Mouse (Mus musculus) left cerebral cortex, adult 8-10 months (tissue): ENCODE measurements at regions not wholly inside any gene's neighbourhood (a gene's known extent, or its start where the extent isn't known, plus 50 kb on each side); places are given as distances from the start of the nearest gene placed in this dataset.
A peak's percentile ranks its signal among the peaks of the same experiment; 100 is the strongest.

Experiments
- DNase-seq, 2 experiments: peaks; one replicate each; pipeline ENCODE4 v3.0.0; 2022; ENCODE audit warnings: low spot score in 2 of 2

DNA sequence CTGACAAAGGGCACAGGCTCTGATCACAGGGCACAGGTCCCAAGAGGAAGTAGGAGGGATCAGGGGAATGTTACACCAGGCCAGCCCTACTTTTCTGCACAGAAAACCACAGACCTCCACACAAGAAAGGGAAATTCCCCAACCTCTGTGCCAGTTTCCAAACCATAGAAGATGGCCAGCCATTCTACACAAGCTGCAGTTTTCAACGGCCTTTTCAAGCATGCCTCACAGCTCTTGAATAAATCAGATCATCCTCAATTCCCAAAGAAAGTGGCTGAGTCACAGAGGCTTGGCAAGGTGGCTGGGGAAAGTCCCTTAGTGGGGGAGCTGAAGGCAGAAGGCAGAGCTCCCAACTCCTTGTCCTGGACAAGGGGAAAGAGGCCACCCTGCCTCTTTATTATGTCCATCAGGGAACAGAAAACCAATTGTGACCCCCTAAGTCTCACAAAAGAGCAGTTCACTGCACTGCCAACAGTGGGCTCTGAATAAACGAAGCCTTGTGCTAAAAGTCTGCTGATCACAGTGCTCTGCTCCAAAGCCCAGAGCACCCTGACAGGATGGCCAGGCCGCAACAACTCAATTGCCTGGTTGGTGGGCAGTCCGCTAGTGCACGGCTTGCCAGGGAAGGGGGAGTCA is 120.0 kb upstream of the Cd180 start:
- peak in 1 of 2 experiments; percentile 81 for DNase-seq

- DNase-seq, result no peak
Measured at GRCm38 (mm10) chr13:102576871-102577662, 116.3 kb upstream of the Cd180 start.

DNA sequence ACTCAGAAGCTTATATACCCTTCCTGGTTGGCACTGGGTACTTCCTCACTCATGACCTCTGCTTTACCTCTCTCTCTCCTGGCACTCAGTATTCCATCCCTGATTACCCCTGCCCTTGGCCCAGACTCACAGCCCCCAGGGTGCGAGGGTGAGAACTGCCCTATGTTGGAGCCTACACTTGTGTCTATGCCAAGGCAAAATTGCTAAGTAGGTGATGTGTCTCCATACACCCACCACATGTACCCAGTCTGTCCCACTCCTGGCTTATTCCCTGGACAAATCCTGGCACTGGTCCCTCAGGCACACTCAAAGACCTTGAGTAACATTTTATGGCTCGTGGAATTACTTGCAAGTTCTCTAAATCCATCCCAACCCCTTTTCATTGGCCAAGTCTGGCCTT is 114.5 kb upstream of the Cd180 start:
- no peak for DNase-seq

DNA sequence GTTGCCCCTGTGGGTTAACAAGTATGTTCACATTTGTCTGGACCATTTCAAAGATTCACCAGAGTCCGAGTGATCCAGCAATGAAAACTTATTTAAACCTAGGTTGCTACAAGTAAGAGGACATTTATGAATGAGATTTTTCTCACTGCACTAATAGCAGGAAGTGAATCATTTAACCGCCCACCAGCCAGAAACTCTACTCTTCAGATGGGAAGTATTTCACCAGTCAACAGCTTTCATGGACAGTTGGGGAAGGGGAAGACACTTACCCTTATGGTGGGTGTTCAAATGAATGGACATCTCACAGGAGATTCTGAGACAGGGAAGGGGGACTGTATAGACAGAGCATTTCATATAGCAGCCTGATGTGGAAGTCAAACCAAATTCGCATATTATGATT is 113.7 kb upstream of the Cd180 start:
- DNase-seq, result no peak

- no peak for DNase-seq
Measured at GRCm38 (mm10) chr13:102583984-102584645, 109.2 kb upstream of the Cd180 start.

- no peak for DNase-seq
Measured at GRCm38 (mm10) chr13:102586215-102586614, 107.1 kb upstream of the Cd180 start.

- peak in 1 of 2 experiments; percentile 32 for DNase-seq
Measured at GRCm38 (mm10) chr13:102589680-102590435, 103.5 kb upstream of the Cd180 start.

DNA sequence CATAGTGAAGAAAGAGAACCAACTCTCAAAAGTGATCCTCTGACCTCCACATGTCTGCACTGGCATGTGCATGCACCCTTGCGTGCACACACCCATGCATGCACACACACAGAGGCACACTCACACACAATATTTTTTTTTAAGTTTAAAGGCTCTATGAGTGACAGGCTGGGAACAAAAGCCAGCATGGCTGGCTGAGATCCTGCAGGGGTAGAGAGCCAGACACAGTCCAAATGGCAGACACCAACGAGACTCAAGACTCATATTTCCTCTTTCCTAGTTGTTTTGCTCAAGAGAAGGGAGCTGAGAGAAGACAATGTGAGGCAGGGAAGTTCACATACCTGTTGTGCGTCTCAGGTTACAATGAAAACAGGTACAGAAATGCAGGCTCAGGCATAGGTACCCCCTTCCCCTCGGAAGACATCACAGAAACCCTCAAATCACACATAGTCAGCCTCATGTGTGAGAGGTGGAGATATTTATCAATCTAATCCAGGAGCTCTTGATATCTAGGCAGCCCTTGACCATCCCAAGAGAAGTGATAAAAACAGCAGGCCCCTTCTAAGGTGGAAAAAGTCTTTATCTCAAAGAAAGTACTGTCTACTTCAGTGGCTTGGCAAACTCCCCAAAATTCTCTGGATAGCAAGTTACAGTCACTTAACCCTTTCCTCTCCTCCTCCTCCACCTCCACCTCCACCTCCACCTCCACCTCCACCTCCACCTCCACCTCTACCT is 101.4 kb upstream of the Cd180 start:
- no peak for DNase-seq

- peak in 1 of 2 experiments; percentile 41 for DNase-seq
Measured at GRCm38 (mm10) chr13:102593405-102594200, 99.8 kb upstream of the Cd180 start.

DNA sequence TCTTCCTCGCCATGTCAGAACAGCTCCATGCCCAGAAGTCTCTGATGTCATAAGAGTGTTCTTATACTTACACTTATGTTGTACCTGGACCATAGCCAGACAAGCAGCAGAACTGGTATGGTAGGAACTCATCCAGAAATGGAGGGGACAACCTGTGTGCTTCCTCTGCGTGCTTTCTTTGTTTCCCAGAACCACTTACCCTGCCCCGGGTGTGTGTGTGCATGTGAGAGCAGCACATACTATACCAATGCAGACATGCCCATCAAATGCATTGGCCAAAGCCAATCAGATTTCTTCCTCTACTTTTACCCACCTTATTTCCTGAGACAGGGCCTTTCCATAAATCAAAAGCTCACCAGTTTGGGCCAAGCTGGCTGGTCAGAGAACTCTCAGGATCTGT is 99.2 kb upstream of the Cd180 start:
- no peak for DNase-seq

- peak in 1 of 2 experiments; percentile 62 for DNase-seq
Measured at GRCm38 (mm10) chr13:102595602-102596001, 97.8 kb upstream of the Cd180 start.

DNA sequence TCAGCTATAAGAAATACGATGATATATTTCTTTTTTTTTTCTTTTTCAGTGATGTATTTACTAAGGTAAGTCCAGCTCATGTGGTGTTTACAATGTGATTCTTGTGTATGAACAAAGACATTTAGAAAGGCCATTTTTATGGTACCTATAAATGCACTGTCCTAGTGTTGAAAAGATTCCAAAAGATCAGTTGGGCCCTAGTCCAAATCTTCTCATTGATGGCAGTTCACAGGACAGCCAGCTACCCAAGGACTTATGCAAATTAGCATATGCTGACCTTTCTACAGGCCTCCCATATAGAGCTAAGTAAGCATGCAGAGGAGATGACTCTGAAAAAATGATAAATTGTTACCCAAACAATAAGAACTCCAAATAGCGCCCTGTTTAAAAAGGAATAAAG is 97.3 kb upstream of the Cd180 start:
- DNase-seq, result no peak

DNA sequence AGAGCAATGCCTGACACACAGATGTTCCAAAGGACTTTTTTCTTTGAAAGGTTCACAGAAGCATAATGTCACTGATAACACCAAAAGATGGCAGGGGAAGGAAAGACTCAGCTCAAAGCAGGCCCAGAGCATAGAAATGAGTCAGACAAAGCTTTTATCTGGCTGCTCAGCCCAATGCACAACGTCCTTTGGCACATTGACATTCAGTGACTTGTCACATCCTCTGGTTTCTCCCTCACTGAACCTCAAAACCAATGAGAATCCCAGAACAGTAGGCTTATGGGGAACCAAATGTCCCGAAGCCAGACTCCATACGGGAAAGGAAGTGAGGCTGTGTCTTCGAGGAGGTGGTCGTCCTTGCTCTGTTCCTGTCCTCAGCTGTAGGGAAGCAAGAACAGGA is 95.2 kb upstream of the Cd180 start:
- no peak for DNase-seq

DNA sequence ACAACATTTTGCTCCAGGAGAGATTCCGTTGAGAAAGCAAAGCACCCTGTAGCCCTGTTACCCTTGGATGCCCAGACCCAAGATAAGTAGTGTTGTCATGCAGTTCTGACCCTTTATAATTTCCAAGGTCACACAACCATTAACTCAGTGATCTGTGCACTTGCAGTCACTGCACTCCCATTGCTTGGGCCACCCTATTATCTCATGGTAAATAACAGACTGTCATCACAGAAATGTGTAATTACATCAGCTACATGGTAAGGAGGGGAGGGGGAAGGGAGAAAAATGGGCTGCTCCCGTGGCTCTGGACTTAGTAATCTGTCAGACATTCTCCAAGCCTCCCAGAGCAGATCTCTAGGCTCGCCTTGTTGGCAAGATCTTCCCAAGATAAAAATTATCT is 93.8 kb upstream of the Cd180 start:
- DNase-seq, result no peak

- DNase-seq, result peak in 1 of 2 experiments; percentile 60
Measured at GRCm38 (mm10) chr13:102600026-102600425, 93.3 kb upstream of the Cd180 start.

GRCm38 (mm10) chr13:102624461-102624860 is 68.9 kb upstream of the Cd180 start:
- no peak for DNase-seq

GRCm38 (mm10) chr13:102625171-102625835 is 68.1 kb upstream of the Cd180 start:
- peak in 1 of 2 experiments; percentile 29 for DNase-seq

- no peak for DNase-seq
Measured at GRCm38 (mm10) chr13:102625836-102626340, 67.5 kb upstream of the Cd180 start.

DNA sequence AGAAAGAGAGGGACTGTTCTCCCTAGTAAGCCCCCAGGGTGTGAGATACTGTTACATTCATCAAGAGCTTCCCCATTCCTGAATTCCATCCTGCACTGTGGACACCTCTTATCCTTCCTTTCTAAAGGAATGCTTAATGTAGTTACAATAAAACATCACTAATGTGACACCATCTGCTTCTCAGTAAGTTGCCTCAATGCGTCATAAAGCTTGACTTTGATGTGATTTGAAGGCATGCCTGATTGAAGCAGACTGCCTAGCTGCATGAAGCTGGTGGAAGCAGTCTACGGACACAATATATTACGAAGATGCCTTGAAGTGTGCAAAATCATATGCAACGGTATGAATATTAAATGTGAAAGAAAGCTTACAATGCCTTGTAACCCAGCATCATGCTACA is 65.6 kb upstream of the Cd180 start:
- no peak for DNase-seq
